Mouse (Mus musculus): ENCODE data around the gene Tsnax. TPM values are rescaled to one million over a fixed set of nuclear protein-coding genes. Genes with fewer than 3 reads are reported as not detected.

The Tsnax gene
- polyA plus RNA-seq, 1 experiment from 2014 or later, result 92.4 TPM

DNA sequence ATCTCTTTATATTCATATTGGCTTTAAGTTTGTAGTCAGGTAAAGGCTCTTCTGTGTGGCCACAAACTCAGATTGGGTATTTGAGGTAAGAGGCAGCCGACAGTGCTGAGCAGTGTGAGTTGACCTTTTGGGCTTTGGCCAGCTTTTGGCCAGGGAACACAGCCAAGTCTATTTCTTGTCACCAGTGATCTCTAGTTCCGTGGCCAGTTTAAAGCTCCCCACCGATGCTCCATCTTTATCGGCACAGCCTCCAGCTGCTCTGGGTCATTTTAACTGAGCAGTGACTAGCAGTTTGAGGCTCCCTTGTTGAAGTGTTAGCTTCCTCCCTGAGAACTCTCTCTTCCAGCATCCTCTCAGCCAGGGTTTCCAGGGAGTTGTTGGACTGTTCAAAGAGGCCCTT, 70.9 kb downstream of the Tsnax start:
- H3K9me3 ChIP-seq (ENCODE audit: control insufficient read depth, low read length), result no peaks in the 10 kb centered on the region
- 0 out of 2 replicates have a peak overlapping the region, but pooled peaks have one; percentile 16 for H3K9ac ChIP-seq (ENCODE audit: low read length)
- H3K4me3 ChIP-seq (ENCODE audit: control insufficient read depth in 1 of 2, insufficient read depth in 1 of 2, low read depth in 1 of 2, low read length in 2 of 2), result no peak overlapping the region
- H3K36me3 ChIP-seq (ENCODE audit: control insufficient read depth, insufficient read depth, low read length), result no peaks in the 10 kb centered on the region
- H3K27ac ChIP-seq (replicated peaks in 1 of 2; ENCODE audit: control insufficient read depth in 1 of 2, insufficient read depth in 1 of 2, low read depth in 2 of 2, low read length in 2 of 2), result peak overlapping the region; percentile 83 to 84
- peaks cover 9 to 27% of the 10 kb centered on the region in 2 experiments for H3K4me1 ChIP-seq (ENCODE audit: control insufficient read depth in 2 of 2, insufficient read depth in 2 of 2, low read length in 2 of 2)
- H3K27me3 ChIP-seq (ENCODE audit: control insufficient read depth, insufficient read depth, low read length), result no peaks in the 10 kb centered on the region
- H3K4me2 ChIP-seq (ENCODE audit: low read length), result no peak overlapping the region
- ATAC-seq (ENCODE audit: insufficient number of reproducible peaks, insufficient read depth, low FRiP score, low read depth), result no peak; the same call in 1 of the 2 replicates
- WGBS, result 10% methylated on average over 4 of the region's 4 CpGs

Small RNA genes within 50 kb of the gene (microRNA-seq; reads per million reads assigned to microRNA genes)
- gene Gm22197, result not detected

Other genes with a start within 250 kb of the Tsnax start
- 0.16 and 0.22 TPM in 2 replicates for gene Trim67, start 219.9 kb upstream of the Tsnax start, polyA plus RNA-seq (2014; fragmentation: Nextera tagmentation; extraction: Ambion mirVana)
- 115 and 117 TPM in 2 replicates for gene Gnpat, start 150.0 kb upstream of the Tsnax start, polyA plus RNA-seq (2014; fragmentation: Nextera tagmentation; extraction: Ambion mirVana)
- 41.9 and 43.8 TPM in 2 replicates for gene 2810004N23Rik, start 149.9 kb upstream of the Tsnax start, polyA plus RNA-seq (2014; fragmentation: Nextera tagmentation; extraction: Ambion mirVana)
- 5.8 and 6.5 TPM in 2 replicates for gene Exoc8, start 115.3 kb upstream of the Tsnax start, polyA plus RNA-seq (2014; fragmentation: Nextera tagmentation; extraction: Ambion mirVana)
- gene Sprtn, start 115.1 kb upstream of the Tsnax start, polyA plus RNA-seq (2014; fragmentation: Nextera tagmentation; extraction: Ambion mirVana), result 6.5 and 6.8 TPM in 2 replicates
- gene Egln1, start 63.7 kb upstream of the Tsnax start, polyA plus RNA-seq (2014; fragmentation: Nextera tagmentation; extraction: Ambion mirVana), result 25.5 and 26.0 TPM in 2 replicates
- 2.0 and 4.2 TPM in 2 replicates for gene Disc1, start 41.2 kb downstream of the Tsnax start, polyA plus RNA-seq (2014; fragmentation: Nextera tagmentation; extraction: Ambion mirVana)